Mouse (Mus musculus) kidney, embryonic 16.5 days (tissue): Measurements from ENCODE around the gene Bola3. TPM values are rescaled to one million over a fixed set of nuclear protein-coding genes. Genes with fewer than 3 reads are reported as not detected.

ENCODE experiments used
- ATAC-seq: fragments of 200-750 bp; cut with Nextera tagmentation; 2 replicates; pipeline ENCODE4 v1.8.0; 2017; ENCODE audit warnings: moderate TSS enrichment; ENCODE audit not compliant: low FRiP score, low TSS enrichment
- H3K27ac ChIP-seq: fragments of 300-500 bp; sonication (generic); 2 replicates; pipeline ENCODE4 v1.5.1; 2014; ENCODE audit warnings: low read length
- H3K27me3 ChIP-seq: fragments of 300-500 bp; sonication (generic); 2 replicates; pipeline ENCODE4 v1.6.1; 2014; ENCODE audit warnings: low read length, control low read depth, mixed read lengths; ENCODE audit not compliant: insufficient read depth
- H3K36me3 ChIP-seq: fragments of 300-500 bp; sonication (generic); 2 replicates; pipeline ENCODE4 v1.6.1; 2014; ENCODE audit warnings: low read length, control low read depth, mixed read lengths; ENCODE audit not compliant: insufficient read depth
- H3K4me1 ChIP-seq: fragments of 300-500 bp; sonication (generic); 2 replicates; pipeline ENCODE4 v1.6.1; 2014; ENCODE audit warnings: low read length, control low read depth, mixed read lengths; ENCODE audit not compliant: insufficient read depth
- H3K4me2 ChIP-seq: fragments of 300-500 bp; sonication (generic); replicated peaks from 2 replicates; pipeline ENCODE4 v1.6.1; 2014; ENCODE audit warnings: low read depth, low read length
- H3K4me3 ChIP-seq: fragments of 300-500 bp; sonication (generic); 2 replicates; pipeline ENCODE4 v1.5.1; 2014; ENCODE audit warnings: mild to moderate bottlenecking, low read length
- H3K9ac ChIP-seq: fragments of 300-500 bp; sonication (generic); replicated peaks from 2 replicates; pipeline ENCODE4 v1.6.1; 2014; ENCODE audit warnings: low read length
- H3K9me3 ChIP-seq: fragments of 300-500 bp; sonication (generic); 2 replicates; pipeline ENCODE4 v1.6.1; 2016; ENCODE audit warnings: low read length, control low read depth
- WGBS: fragments of 180-500 bp; shearing (Covaris S2); extraction: QIAGEN DNeasy Blood & Tissue Kit; methylation state at CpG from one replicate; pipeline ENCODE4 v1.1.7; 2014; 5-methylcytosine and 5-hydroxymethylcytosine counted together
- polyA plus RNA-seq: library from polyadenylated mRNA; unstranded; fragments of >200 nt; fragmentation: Nextera tagmentation; extraction: Ambion mirVana; gene quantifications from 2 replicates; pipeline ENCODE4 v1.2.1, GENCODE M21; 2015

Bola3 gene
- 136 and 142 TPM in 2 replicates for polyA plus RNA-seq

DNA sequence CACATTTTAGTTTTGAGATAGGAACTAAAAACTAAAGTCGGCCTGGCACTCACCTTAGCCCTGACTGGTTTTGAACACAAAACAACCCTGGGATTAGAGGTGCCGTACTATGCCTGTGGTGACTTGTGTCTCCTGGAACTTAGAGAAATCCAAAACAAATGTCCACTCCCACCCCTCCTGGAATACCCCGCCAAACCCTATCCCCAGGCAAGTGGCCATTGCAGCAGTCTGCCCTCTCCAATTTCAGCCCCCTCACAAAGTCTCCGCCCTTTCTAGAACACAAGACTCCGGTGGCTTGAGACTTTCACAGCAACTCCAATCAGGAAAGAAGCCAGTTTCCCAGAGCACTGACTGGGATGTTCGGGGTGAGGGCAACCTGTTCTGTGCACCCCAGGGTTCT lies at the start of gene Bola3:
TSS of gene Bola3 (plus strand) at position 275 of the 400 bp plus-strand sequence.
- H3K9me3 ChIP-seq: no peaks in the 10 kb centered on the region
- H3K36me3 ChIP-seq: peaks cover 9% of the 10 kb centered on the region; the same call in 1 of the 2 replicates
- peak within 1 kb of the TSS; percentile 93 for H3K9ac ChIP-seq
- WGBS: 27% methylated on average over 6 of the region's 6 CpGs
- peak within 1 kb of the TSS; percentile 80 for H3K4me2 ChIP-seq
- no peaks in the 10 kb centered on the region for H3K27me3 ChIP-seq
- ATAC-seq: peak; percentile 60; the same call in 1 of the 2 replicates
- H3K4me1 ChIP-seq: peaks cover 13% of the 10 kb centered on the region
- H3K27ac ChIP-seq: no peak within 1 kb of the TSS
- H3K4me3 ChIP-seq: peak within 1 kb of the TSS; percentile 78

DNA sequence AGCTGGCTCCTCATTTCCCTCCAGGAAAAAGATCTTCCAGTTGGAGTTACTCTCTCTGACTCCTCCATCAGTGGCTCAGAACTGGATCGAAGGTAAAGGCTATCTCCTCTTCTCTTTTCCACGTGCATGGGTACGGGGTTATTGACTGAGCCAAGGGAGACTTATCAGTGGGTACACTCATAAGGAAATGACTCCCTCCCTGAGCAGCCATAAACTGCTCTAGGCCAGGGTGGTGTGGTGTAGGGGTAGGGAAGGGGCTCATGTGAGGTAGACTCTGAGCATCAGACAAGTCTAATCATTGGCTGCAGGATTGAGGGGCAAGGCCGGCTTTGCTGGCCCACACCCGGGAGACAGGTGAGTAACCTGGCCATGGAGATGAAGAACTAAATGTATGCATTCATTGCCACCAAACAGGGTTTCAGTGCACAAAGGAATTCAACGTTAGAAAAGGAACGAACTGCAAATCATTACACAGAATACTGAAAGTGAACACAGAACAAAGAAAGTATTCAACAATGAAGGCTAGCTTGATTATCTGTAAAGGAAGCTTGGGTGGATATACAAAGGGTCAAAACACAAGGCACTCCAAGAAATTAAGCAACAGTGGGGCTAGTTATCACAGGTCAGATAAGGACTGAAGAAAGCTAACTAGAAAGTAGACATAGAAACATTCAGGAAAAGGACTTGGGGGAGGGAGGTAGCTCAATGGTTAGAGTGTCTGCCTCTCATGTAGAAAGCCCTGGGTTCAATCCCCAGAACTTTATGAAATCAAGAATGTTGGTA lies 48.3 kb upstream of the Bola3 start:
- H3K27ac ChIP-seq: no peak overlapping the region
- no peak overlapping the region for H3K4me3 ChIP-seq
- peaks cover 8% of the 10 kb centered on the region; the same call in 1 of the 2 replicates for H3K36me3 ChIP-seq
- 82% methylated on average over 7 of the region's 7 CpGs for WGBS
- H3K9ac ChIP-seq: no peak overlapping the region
- no peak overlapping the region for H3K4me2 ChIP-seq
- H3K4me1 ChIP-seq: peaks cover 5% of the 10 kb centered on the region; the same call in 1 of the 2 replicates
- no peak for ATAC-seq
- no peaks in the 10 kb centered on the region for H3K9me3 ChIP-seq
- no peaks in the 10 kb centered on the region for H3K27me3 ChIP-seq

DNA sequence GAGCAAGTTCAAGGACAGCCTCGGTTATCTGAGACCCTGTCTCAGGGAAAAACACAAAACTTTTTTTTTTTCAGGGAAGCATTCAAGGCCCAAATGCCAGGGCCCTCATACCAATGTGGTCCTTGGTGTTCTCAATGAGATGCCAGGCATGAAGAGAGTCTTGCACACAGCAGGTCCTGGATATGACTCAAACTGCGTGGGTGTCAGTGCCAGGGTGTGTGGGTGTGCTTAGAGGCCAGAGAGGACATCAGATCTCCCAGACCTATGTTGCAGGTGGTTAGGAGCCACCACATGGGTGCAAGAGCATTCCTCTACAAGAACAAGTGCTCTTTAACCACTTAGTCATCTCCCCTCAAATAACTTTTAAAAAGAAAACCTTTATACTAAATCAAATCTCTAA lies 47.7 kb upstream of the Bola3 start:
- H3K27me3 ChIP-seq: no peaks in the 10 kb centered on the region
- 73% methylated on average over 2 of the region's 2 CpGs for WGBS
- H3K4me2 ChIP-seq: no peak overlapping the region
- no peak for ATAC-seq
- H3K9me3 ChIP-seq: no peaks in the 10 kb centered on the region
- H3K9ac ChIP-seq: no peak overlapping the region
- no peak overlapping the region for H3K27ac ChIP-seq
- H3K4me1 ChIP-seq: peaks cover 5% of the 10 kb centered on the region; the same call in 1 of the 2 replicates
- no peak overlapping the region for H3K4me3 ChIP-seq
- H3K36me3 ChIP-seq: peaks cover 14% of the 10 kb centered on the region

DNA sequence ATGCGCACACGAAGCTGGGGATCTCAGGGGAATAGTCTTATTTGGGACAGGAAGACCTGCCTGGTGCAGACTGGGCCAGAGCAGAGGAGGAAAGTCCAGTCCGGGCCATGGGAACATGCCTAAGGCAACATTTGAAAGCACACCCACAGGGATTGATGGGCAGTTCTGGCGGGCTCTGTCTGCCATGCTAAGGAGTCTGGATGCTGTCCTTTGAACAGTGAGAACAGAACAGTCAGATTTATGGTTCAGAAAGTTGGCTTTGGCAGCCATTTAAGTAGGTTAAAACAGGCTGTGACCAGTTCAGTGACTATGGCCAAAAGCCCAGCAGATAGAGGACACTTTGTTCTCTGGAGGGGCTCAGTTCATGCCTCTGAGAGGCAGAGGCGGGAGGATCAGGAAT lies 46.7 kb upstream of the Bola3 start:
- Histone ChIP-seq H3K27ac (no peak overlapping the region), H3K9me3 (no peaks in the 10 kb centered on the region)
- peak; percentile 51; the same call in 1 of the 2 replicates for ATAC-seq

DNA sequence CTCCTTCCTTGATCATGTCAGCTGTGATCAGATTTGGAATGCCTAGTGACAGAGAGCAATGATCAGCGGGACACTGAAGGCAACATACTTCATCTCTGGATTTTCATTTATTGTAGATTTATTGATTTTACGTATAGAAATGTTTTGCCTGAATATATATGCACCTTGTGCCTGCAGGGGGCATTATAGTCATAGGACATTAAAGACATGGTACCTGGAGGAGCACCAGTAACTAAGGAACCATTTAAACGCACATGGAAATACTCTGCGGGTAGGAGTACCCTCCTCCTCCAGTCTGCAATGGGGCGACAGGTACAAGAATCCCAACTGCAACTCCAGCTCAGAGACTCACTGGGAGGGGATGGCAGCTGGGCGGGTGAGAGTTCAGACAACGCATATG lies 39.9 kb upstream of the Bola3 start:
- Histone ChIP-seq H3K4me1 (no peaks in the 10 kb centered on the region), H3K9me3 (no peaks in the 10 kb centered on the region), H3K36me3 (peaks cover 43% of the 10 kb centered on the region), H3K27me3 (no peaks in the 10 kb centered on the region), H3K9ac (no peak overlapping the region), H3K4me2 (no peak overlapping the region), H3K27ac (no peak overlapping the region), H3K4me3 (no peak overlapping the region)
- no peak for ATAC-seq
- 93% methylated on average over 7 of the region's 7 CpGs for WGBS

More for the DNA sequence above, 46.7 kb upstream of the Bola3 start:
- 67% methylated on average over 5 of the region's 5 CpGs for WGBS
- peaks cover 5% of the 10 kb centered on the region; the same call in 1 of the 2 replicates for H3K4me1 ChIP-seq
- H3K9ac ChIP-seq: no peak overlapping the region
- no peak overlapping the region for H3K4me2 ChIP-seq
- H3K36me3 ChIP-seq: peaks cover 22% of the 10 kb centered on the region
- no peaks in the 10 kb centered on the region for H3K27me3 ChIP-seq
- no peak overlapping the region for H3K4me3 ChIP-seq

DNA sequence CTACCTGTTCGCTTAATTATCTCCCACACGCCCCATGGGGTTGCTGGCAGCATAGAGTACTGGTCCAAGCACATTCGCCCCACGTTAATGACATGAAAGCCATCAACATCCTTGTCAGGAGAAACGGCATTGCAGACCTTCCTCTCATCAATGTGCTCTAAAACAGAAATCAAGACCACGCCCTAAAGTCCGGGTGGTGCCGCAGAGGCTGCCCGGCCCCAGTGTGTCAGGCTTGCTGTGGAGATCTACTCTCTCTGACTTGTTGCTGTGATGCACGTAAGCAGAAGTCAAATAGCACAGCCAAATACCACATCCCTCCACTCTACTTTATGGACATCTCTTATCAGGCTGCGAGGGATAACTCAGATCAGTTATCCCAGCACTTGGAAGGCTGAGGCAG lies 37.7 kb upstream of the Bola3 start:
- H3K27me3 ChIP-seq: no peaks in the 10 kb centered on the region
- H3K4me3 ChIP-seq: no peak overlapping the region
- no peak overlapping the region for H3K9ac ChIP-seq
- 93% methylated on average over 11 of the region's 11 CpGs for WGBS
- peaks cover 30% of the 10 kb centered on the region for H3K36me3 ChIP-seq
- H3K4me2 ChIP-seq: no peak overlapping the region
- peaks cover 10% of the 10 kb centered on the region for H3K4me1 ChIP-seq
- H3K27ac ChIP-seq: no peak overlapping the region
- no peaks in the 10 kb centered on the region for H3K9me3 ChIP-seq
- no peak for ATAC-seq

DNA sequence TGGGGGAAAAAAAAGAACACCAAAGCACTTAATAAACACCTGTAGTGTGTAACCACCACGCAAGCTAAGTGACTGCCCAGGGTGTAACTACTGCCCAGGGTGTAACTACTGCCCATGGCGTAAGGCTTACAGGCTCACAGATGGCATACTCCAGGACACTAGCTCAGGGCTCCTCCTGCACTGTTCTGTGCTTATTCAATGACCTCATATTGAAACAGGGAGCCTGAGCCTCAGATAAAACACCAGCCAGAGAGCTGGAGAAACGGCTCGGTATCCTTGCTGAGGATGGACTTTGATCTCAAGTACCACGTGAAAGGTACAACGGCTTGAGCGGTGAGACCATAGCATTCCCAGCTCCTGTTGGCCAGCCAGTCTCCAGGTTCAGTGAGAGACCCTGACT lies 36.9 kb upstream of the Bola3 start:
- Histone ChIP-seq H3K4me2 (no peak overlapping the region), H3K27me3 (no peaks in the 10 kb centered on the region), H3K36me3 (peaks cover 22% of the 10 kb centered on the region), H3K4me1 (peaks cover 17% of the 10 kb centered on the region), H3K9ac (no peak overlapping the region), H3K9me3 (no peaks in the 10 kb centered on the region), H3K4me3 (no peak overlapping the region), H3K27ac (no peak overlapping the region)
- ATAC-seq: no peak
- WGBS: 90% methylated on average over 7 of the region's 7 CpGs

DNA sequence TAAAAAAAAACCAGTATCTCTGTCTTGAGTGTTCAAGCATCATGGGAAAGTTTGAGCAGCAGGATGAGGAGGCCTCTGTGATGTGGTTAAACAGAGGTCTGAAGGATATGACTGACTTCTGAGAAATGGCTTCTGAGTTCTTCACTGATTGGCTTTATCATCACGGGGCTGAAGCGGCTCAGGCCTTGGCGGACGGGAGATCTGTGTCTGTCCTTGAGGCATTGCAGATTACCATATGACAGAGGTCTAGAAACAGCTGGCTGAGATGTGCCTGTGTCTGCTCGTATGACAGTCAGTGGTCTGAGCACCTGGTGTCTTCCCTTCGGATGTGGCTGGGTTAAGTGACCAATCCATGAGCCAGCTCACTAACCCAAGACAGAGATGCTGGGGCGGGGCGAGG lies 36.4 kb upstream of the Bola3 start:
- no peak overlapping the region for H3K9ac ChIP-seq
- H3K27me3 ChIP-seq: no peaks in the 10 kb centered on the region
- H3K4me2 ChIP-seq: no peak overlapping the region
- no peak for ATAC-seq
- 90% methylated on average over 8 of the region's 8 CpGs for WGBS
- no peaks in the 10 kb centered on the region for H3K9me3 ChIP-seq
- peaks cover 17% of the 10 kb centered on the region for H3K4me1 ChIP-seq
- H3K27ac ChIP-seq: no peak overlapping the region
- peaks cover 21% of the 10 kb centered on the region for H3K36me3 ChIP-seq
- no peak overlapping the region for H3K4me3 ChIP-seq

DNA sequence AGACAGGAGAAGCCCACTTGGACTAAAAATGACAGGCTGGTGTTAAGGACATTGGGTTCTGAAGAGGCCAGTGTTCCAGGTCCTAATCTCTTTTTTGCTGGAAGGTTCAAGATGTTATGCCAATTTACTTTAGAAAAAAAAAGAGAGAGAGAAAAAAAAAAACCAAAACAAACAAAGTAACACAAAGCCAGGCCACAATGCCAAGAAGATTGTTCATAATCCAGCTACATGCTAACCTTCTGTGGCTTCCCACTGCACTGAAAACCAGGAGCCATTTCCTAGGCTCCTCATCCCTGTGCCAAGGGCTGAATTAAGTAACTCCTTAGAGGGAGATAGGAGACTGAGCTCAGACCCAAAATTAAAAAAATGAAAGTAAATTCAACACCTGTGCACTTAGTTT lies 33.7 kb upstream of the Bola3 start:
- Histone ChIP-seq H3K36me3 (peaks cover 14% of the 10 kb centered on the region), H3K4me3 (no peak overlapping the region), H3K27ac (no peak overlapping the region), H3K9me3 (no peaks in the 10 kb centered on the region), H3K27me3 (no peaks in the 10 kb centered on the region), H3K4me1 (peaks cover 19% of the 10 kb centered on the region), H3K4me2 (peak overlapping the region; percentile 86; the same call in 1 of the 2 replicates), H3K9ac (no peak overlapping the region)
- no peak for ATAC-seq

DNA sequence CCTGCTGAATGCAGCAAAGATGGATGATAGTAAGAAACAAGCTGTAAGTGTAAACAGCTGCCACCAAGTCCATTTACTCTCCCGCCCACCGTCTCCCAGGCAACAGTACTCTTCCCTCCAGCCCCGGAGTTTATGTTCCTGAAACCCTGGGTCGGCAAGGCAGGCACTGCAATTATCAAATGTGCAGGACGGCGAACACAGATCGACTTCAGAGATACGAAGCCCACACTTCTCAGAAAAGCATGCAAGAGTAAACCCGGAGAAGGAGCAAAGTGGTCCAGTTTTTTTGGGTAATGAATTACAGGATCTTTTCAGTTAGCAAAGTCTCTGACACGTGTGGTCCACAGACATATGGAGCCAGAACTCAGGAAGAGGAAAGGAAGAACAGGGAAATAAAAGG lies 32.9 kb upstream of the Bola3 start:
- H3K9me3 ChIP-seq: no peaks in the 10 kb centered on the region
- peak overlapping the region; percentile 86 for H3K4me2 ChIP-seq
- peak overlapping the region; percentile 99 for H3K4me3 ChIP-seq
- 4% methylated on average over 10 of the region's 10 CpGs for WGBS
- 0 out of 2 replicates have a peak, but pooled peaks have one; percentile 24 for ATAC-seq
- peak overlapping the region; percentile 53 for H3K27ac ChIP-seq
- peak overlapping the region; percentile 4; the same call in 1 of the 2 replicates for H3K9ac ChIP-seq
- peaks cover 19% of the 10 kb centered on the region for H3K4me1 ChIP-seq
- H3K36me3 ChIP-seq: peaks cover 7% of the 10 kb centered on the region
- no peaks in the 10 kb centered on the region for H3K27me3 ChIP-seq
